Mouse (Mus musculus) CH12.LX (cell line): ENCODE measurements around the gene Xrn2.

ENCODE experiments used
- CHD1 ChIP-seq: IDR thresholded peaks from 2 replicates; pipeline ENCODE4 v1.6.1; 2012; ENCODE audit warnings: low read depth, low read length, improper control_type of control experiment, inconsistent platforms
- CTCF ChIP-seq, 2 experiments: IDR thresholded peaks in 1 of 2; conservative IDR thresholded peaks in 1 of 2; 2 replicates each; pipeline ENCODE4 v1.5.1; 2011 to 2012; ENCODE audit warnings: low read depth in 2 of 2, low read length in 2 of 2, improper control_type of control experiment in 1 of 2, inconsistent platforms in 1 of 2, mild to moderate bottlenecking in 1 of 2, moderate library complexity in 1 of 2
- E2F4 ChIP-seq: IDR thresholded peaks from 2 replicates; pipeline ENCODE4 v1.6.1; 2011; ENCODE audit warnings: low read depth, low read length, improper control_type of control experiment; ENCODE audit not compliant: insufficient replicate concordance
- ZKSCAN1 ChIP-seq: IDR thresholded peaks from 2 replicates; pipeline ENCODE4 v1.6.1; 2012; ENCODE audit warnings: low read depth, inconsistent platforms, low read length, improper control_type of control experiment, borderline replicate concordance

DNA sequence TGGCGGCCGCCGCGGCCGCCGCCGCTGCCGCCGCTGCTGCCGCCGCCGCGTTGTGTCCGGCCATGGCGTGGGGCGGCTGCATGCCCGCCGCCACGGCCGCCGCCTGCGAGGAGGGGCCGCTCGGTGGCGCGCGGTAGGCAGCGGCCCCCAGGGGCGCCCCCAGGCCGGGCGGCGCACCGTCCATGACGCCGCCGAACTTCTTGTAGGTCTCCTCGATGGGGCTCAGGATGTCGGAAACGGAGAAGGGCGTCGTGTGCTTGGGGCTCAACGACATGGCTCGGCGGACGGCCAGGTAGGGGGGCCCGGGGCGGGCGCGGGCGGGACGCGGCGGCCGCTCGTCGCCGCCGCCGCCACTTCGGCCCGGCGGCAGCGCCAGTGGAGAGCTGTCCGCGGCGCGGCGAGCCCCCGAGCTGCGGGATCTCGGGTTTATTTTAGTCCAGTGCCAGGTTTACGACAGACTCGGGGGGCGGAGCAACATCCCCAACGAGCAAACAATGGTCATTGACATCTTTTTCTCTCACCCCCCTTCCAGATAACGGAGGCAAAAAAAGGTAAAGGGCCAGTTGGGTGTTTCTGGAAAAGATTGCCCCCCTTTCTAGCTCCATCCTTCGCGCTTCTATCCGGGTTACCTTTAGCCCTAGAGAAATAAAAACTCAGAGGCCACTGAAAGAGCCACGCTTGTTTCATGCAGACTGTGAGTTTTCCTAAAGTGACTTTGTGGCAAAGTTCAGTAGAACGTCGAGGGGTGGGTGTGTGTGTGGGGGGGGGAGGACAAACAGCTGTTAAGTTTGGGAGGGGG is 72.5 kb downstream of the Xrn2 start, which contains the start of gene Nkx2-4:
- TF ChIP-seq CHD1 (no peak), CTCF (conservative IDR thresholded peaks at IDR 0.05 in 1 of 2, IDR thresholded peaks at IDR 0.05 in 1 of 2; ENCODE audit: low read depth in 2 of 2, low read length in 2 of 2) (no peak), E2F4 (no peak), ZKSCAN1 (no peak)
